ENCODE assay signal across 14 mouse cellular contexts in genomic region chr12:5266773-5267172, GRCm38 (mm10).
A peak's percentile ranks its signal among the peaks of the same experiment; 100 is the strongest.
DNase-seq lines count a peak whose midpoint lies in the region; ATAC-seq and TF ChIP-seq lines count a peak whose summit lies in the region.
"Had no signal": no experiment of that assay in that cellular context is flagged by ENCODE, and none has a peak within 500 bp of the region (broad histone marks: within the 10 kb centered on the region; RNA-seq: fewer than 3 reads in every experiment).

No protein-coding gene starts in this region.

- no peak for DNase-seq in hindbrain, postnatal 0 days (ENCODE audit: low spot score)
- no peak for DNase-seq in midbrain, postnatal 0 days (ENCODE audit: low spot score)
- DNase-seq in stomach, postnatal 0 days (ENCODE audit: low spot score) = no peak
- no peak for DNase-seq in right cerebral cortex, postnatal 4 days
- DNase-seq: cerebellum, adult 8-10 months; heart, adult 18-20 months; lung, postnatal 4 days; thymus, adult 18-20 months had no signal

- ATAC-seq in hindbrain, embryonic 12.5 days (ENCODE audit: low FRiP score) = no peak
- ATAC-seq in hindbrain, postnatal 0 days = no peak
- ATAC-seq in midbrain, embryonic 12.5 days (ENCODE audit: low FRiP score, low read depth) = peak; percentile 14; the same call in 1 of the 2 replicates
- ATAC-seq in midbrain, postnatal 0 days (ENCODE audit: low FRiP score) = no peak
- peak; percentile 56 for ATAC-seq in intestine, embryonic 16.5 days
- ATAC-seq in stomach, postnatal 0 days (ENCODE audit: low FRiP score, low TSS enrichment) = 0 out of 2 replicates have a peak, but pooled peaks have one; percentile 19
- ATAC-seq: activated CD4-positive, CD25-positive, alpha-beta regulatory T cell, adult 4 months; Patski had no signal

- no peak overlapping the region for H3K4me3 ChIP-seq in hindbrain, embryonic 12.5 days
- H3K4me3 ChIP-seq in hindbrain, postnatal 0 days (ENCODE audit: low read length) = no peak overlapping the region
- H3K4me3 ChIP-seq in midbrain, embryonic 12.5 days = no peak overlapping the region
- no peak overlapping the region for H3K4me3 ChIP-seq in midbrain, postnatal 0 days (ENCODE audit: low read depth, low read length)
- H3K4me3 ChIP-seq in intestine, embryonic 16.5 days (ENCODE audit: low read length) = no peak overlapping the region
- H3K4me3 ChIP-seq in stomach, postnatal 0 days (ENCODE audit: low read depth, low read length) = no peak overlapping the region
- H3K4me3 ChIP-seq: embryonic facial prominence, embryonic 13.5 days had no signal

- H3K27me3 ChIP-seq in hindbrain, embryonic 12.5 days = no peaks in the 10 kb centered on the region
- no peaks in the 10 kb centered on the region for H3K27me3 ChIP-seq in hindbrain, postnatal 0 days (ENCODE audit: insufficient read depth, low read length)
- H3K27me3 ChIP-seq in midbrain, embryonic 12.5 days = no peaks in the 10 kb centered on the region
- no peaks in the 10 kb centered on the region for H3K27me3 ChIP-seq in midbrain, postnatal 0 days (ENCODE audit: insufficient read depth, low read length)
- H3K27me3 ChIP-seq in intestine, embryonic 16.5 days (replicated peaks; ENCODE audit: control insufficient read depth, insufficient read depth, low read length) = no peaks in the 10 kb centered on the region
- no peaks in the 10 kb centered on the region for H3K27me3 ChIP-seq in stomach, postnatal 0 days (ENCODE audit: control insufficient read depth, insufficient read depth, low read length)
- H3K27me3 ChIP-seq: Patski had no signal

- TF ChIP-seq EP300 in stomach, postnatal 0 days (optimal IDR thresholded peaks at IDR 0.05) = no peak

- no peak overlapping the region for H3K9ac ChIP-seq in hindbrain, embryonic 12.5 days
- H3K9ac ChIP-seq in hindbrain, postnatal 0 days (replicated peaks; ENCODE audit: low read length) = no peak overlapping the region
- no peak overlapping the region for H3K9ac ChIP-seq in midbrain, embryonic 12.5 days (replicated peaks)
- no peak overlapping the region for H3K9ac ChIP-seq in midbrain, postnatal 0 days (replicated peaks; ENCODE audit: low read length, poor library complexity, severe bottlenecking)
- no peak overlapping the region for H3K9ac ChIP-seq in intestine, embryonic 16.5 days (ENCODE audit: low read depth, low read length)
- no peak overlapping the region for H3K9ac ChIP-seq in stomach, postnatal 0 days (ENCODE audit: low read length)
- H3K9ac ChIP-seq: embryonic facial prominence, embryonic 13.5 days had no signal

- peaks cover 37% of the 10 kb centered on the region for H3K4me1 ChIP-seq in hindbrain, embryonic 12.5 days
- peaks cover 20% of the 10 kb centered on the region for H3K4me1 ChIP-seq in hindbrain, postnatal 0 days (ENCODE audit: insufficient read depth, low read length)
- peaks cover 40% of the 10 kb centered on the region for H3K4me1 ChIP-seq in midbrain, embryonic 12.5 days
- peaks cover 9% of the 10 kb centered on the region; the same call in 1 of the 2 replicates for H3K4me1 ChIP-seq in midbrain, postnatal 0 days (ENCODE audit: insufficient read depth, low read length)
- peaks cover 22% of the 10 kb centered on the region for H3K4me1 ChIP-seq in intestine, embryonic 16.5 days (ENCODE audit: control insufficient read depth, insufficient read depth, low read length)
- H3K4me1 ChIP-seq in stomach, postnatal 0 days (replicated peaks; ENCODE audit: control insufficient read depth, insufficient read depth) = no peaks in the 10 kb centered on the region

- no peaks in the 10 kb centered on the region for H3K9me3 ChIP-seq in hindbrain, embryonic 12.5 days (replicated peaks)
- no peaks in the 10 kb centered on the region for H3K9me3 ChIP-seq in hindbrain, postnatal 0 days (ENCODE audit: low read length)
- H3K9me3 ChIP-seq in midbrain, embryonic 12.5 days = no peaks in the 10 kb centered on the region
- no peaks in the 10 kb centered on the region for H3K9me3 ChIP-seq in midbrain, postnatal 0 days (ENCODE audit: low read length)
- H3K9me3 ChIP-seq in intestine, embryonic 16.5 days (ENCODE audit: control insufficient read depth, low read length) = no peaks in the 10 kb centered on the region
- H3K9me3 ChIP-seq in stomach, postnatal 0 days (ENCODE audit: control insufficient read depth, low read length) = no peaks in the 10 kb centered on the region
- H3K9me3 ChIP-seq: embryonic facial prominence, embryonic 13.5 days had no signal

- H3K36me3 ChIP-seq in hindbrain, embryonic 12.5 days = no peaks in the 10 kb centered on the region
- H3K36me3 ChIP-seq in hindbrain, postnatal 0 days (ENCODE audit: insufficient read depth, low read length) = no peaks in the 10 kb centered on the region
- H3K36me3 ChIP-seq in midbrain, embryonic 12.5 days = no peaks in the 10 kb centered on the region
- no peaks in the 10 kb centered on the region for H3K36me3 ChIP-seq in midbrain, postnatal 0 days (ENCODE audit: insufficient read depth, low read length)
- H3K36me3 ChIP-seq in intestine, embryonic 16.5 days (ENCODE audit: control insufficient read depth, insufficient read depth, low read length) = no peaks in the 10 kb centered on the region
- H3K36me3 ChIP-seq in stomach, postnatal 0 days (ENCODE audit: control insufficient read depth, insufficient read depth, low read length) = no peaks in the 10 kb centered on the region
- H3K36me3 ChIP-seq: embryonic facial prominence, embryonic 13.5 days had no signal

- H3K27ac ChIP-seq in hindbrain, embryonic 12.5 days = peak overlapping the region; percentile 89; the same call in 1 of the 2 replicates
- H3K27ac ChIP-seq in hindbrain, postnatal 0 days = no peak overlapping the region
- no peak overlapping the region for H3K27ac ChIP-seq in midbrain, embryonic 12.5 days (replicated peaks)
- no peak overlapping the region for H3K27ac ChIP-seq in midbrain, postnatal 0 days (ENCODE audit: low read depth, low read length)
- no peak overlapping the region for H3K27ac ChIP-seq in intestine, embryonic 16.5 days (ENCODE audit: low read length)
- H3K27ac ChIP-seq in stomach, postnatal 0 days (replicated peaks) = no peak overlapping the region

- no peak overlapping the region for H3K4me2 ChIP-seq in hindbrain, embryonic 12.5 days (replicated peaks)
- no peak overlapping the region for H3K4me2 ChIP-seq in hindbrain, postnatal 0 days (ENCODE audit: low read depth, low read length)
- H3K4me2 ChIP-seq in midbrain, embryonic 12.5 days (replicated peaks) = no peak overlapping the region
- H3K4me2 ChIP-seq in midbrain, postnatal 0 days (ENCODE audit: low read depth, low read length, poor library complexity, severe bottlenecking) = no peak overlapping the region
- no peak overlapping the region for H3K4me2 ChIP-seq in intestine, embryonic 16.5 days (ENCODE audit: low read depth, low read length)
- no peak overlapping the region for H3K4me2 ChIP-seq in stomach, postnatal 0 days (replicated peaks; ENCODE audit: low read depth)
- H3K4me2 ChIP-seq: embryonic facial prominence, embryonic 13.5 days had no signal

- WGBS in hindbrain, embryonic 12.5 days = 83% methylated on average over 4 of the region's 4 CpGs
- 85% methylated on average over 4 of the region's 4 CpGs for WGBS in hindbrain, postnatal 0 days
- 84% methylated on average over 4 of the region's 4 CpGs for WGBS in midbrain, embryonic 12.5 days
- WGBS in midbrain, postnatal 0 days = 88% methylated on average over 4 of the region's 4 CpGs
- 45% methylated on average over 4 of the region's 4 CpGs for WGBS in intestine, embryonic 16.5 days
- 56% methylated on average over 4 of the region's 4 CpGs for WGBS in stomach, postnatal 0 days

- TF ChIP-seq CTCF in hindbrain, postnatal 0 days (IDR thresholded peaks at IDR 0.05; ENCODE audit: low read depth) = no peak
- no peak for TF ChIP-seq CTCF in midbrain, postnatal 0 days (IDR thresholded peaks at IDR 0.05)
- TF ChIP-seq CTCF in stomach, postnatal 0 days (IDR thresholded peaks at IDR 0.05; ENCODE audit: low read depth) = no peak

Comparison
In these comparisons a context has a peak if more than half of its experiments do, and no peak if none do; other contexts are left out.
1. ATAC-seq: peak in midbrain, embryonic 12.5 days (single experiment), intestine, embryonic 16.5 days (single experiment) and stomach, postnatal 0 days (single experiment); none in hindbrain, embryonic 12.5 days (single experiment), hindbrain, postnatal 0 days (single experiment) and midbrain, postnatal 0 days (single experiment).